Mouse (Mus musculus): ENCODE results near the gene Gm10961.

DNA sequence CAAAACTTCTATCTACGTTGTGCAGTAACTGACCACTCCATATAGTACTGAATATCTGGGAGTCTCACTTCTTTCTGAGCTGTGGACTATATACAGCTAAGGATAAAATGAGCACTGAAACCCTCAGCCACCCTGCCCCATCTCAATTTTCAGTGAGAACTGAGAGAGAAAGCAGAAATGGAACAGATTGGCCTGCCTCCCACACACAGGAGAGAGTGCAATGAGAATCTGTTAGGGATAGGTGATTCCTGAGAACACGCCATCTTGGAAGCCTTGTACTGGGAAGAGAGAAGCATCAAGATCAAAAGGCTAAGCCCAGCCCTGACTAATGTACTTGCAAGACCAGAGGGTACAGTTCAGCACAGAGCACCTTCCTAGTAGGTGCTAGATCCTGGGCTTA, 2.6 kb upstream of the Gm10961 start:
- no peak for TF ChIP-seq FLI1 (IDR thresholded peaks at IDR 0.05; ENCODE audit: low read length)
- no peak for TF ChIP-seq GATA1 (IDR thresholded peaks at IDR 0.05; ENCODE audit: borderline replicate concordance, low read length)

All from megakaryocyte, embryonic 14.5 days (primary cell).